Mouse (Mus musculus): Measurements from ENCODE around the gene Snrpa1. TPM values are rescaled to one million over a fixed set of nuclear protein-coding genes. Genes with fewer than 3 reads are reported as not detected.
A peak's percentile ranks its signal among the peaks of the same experiment; 100 is the strongest.

Gene Snrpa1
- polyA plus RNA-seq, 1 experiment, result 60.4 TPM

- TF ChIP-seq POLR2A (IDR thresholded peaks at IDR 0.05; ENCODE audit: borderline replicate concordance, extremely low read depth, insufficient read depth, insufficient read length, poor library complexity, severe bottlenecking) (no peak), CTCF (IDR thresholded peaks at IDR 0.05; ENCODE audit: borderline replicate concordance, extremely low read depth, insufficient read depth, insufficient read length) (no peak)
- no peak for DNase-seq (ENCODE audit: low read depth)
These were observed 59.2 kb downstream of the Snrpa1 start for GRCm38 (mm10) chr7:66118046-66118445.

- TF ChIP-seq CTCF (IDR thresholded peaks at IDR 0.05; ENCODE audit: borderline replicate concordance, extremely low read depth, insufficient read depth, insufficient read length) (no peak), POLR2A (IDR thresholded peaks at IDR 0.05; ENCODE audit: borderline replicate concordance, extremely low read depth, insufficient read depth, insufficient read length, poor library complexity, severe bottlenecking) (no peak)
- peak; percentile 37 for DNase-seq (ENCODE audit: low read depth)
These were observed 60.0 kb downstream of the Snrpa1 start for GRCm38 (mm10) chr7:66118796-66119195.

DNA sequence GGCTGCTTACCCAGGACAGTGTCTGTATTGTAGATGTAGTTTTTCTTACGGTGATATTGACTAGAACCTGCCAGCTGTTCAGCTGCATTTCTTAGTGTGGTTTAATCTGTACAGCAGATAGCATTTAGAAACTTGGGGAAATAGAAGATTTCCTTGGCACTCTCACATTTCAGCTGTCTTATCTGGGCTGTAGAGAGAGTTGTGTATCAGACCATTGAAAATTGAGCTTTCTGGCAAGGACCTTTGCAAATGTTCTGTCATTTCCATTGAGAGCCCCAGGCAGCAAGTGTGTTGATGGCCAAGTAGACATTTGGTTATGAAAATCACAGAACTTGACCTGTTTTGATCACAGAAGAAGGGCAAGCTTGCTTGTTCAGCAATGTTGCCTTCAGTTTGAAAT is 61.3 kb downstream of the Snrpa1 start:
- TF ChIP-seq CTCF (IDR thresholded peaks at IDR 0.05; ENCODE audit: borderline replicate concordance, extremely low read depth, insufficient read depth, insufficient read length) (no peak), POLR2A (IDR thresholded peaks at IDR 0.05; ENCODE audit: borderline replicate concordance, extremely low read depth, insufficient read depth, insufficient read length, poor library complexity, severe bottlenecking) (no peak)
- peak; percentile 35 for DNase-seq (ENCODE audit: low read depth)

DNA sequence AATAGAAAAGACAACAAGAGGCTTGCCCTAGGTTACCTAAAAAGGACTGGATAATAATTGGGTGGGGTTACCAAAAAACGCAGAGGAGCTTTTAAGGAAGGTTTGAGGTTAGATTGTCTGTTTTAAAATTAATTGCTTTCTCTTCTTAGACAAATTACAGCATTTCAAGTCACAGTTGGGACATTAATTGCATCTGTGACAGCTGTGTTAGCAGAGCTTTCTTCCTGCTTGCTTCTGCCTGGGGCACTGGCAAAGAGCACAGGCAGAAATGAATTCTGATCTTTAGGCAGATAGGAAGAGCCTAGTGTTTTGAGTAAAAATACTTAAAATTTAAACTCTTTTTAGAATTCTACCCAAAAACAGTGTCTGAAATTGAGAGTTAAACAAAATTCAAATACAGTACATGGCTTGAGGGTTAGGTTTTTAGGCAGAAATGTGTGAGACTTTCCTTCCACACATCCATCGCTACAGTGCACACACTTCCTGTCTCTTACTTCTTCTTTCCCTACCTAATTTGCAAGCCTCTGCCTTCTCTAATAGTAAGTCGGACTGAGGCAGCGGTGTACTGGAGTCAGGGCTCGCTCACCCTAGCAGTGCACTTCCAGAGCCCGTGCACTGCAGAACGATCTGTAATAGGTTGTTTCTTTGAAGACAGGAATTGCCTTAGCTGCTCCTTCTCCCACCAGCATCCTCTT is 62.0 kb downstream of the Snrpa1 start:
- DNase-seq (ENCODE audit: low read depth), result peak; percentile 74

More for the DNA sequence above, 62.0 kb downstream of the Snrpa1 start:
- TF ChIP-seq CTCF (IDR thresholded peaks at IDR 0.05; ENCODE audit: borderline replicate concordance, extremely low read depth, insufficient read depth, insufficient read length) (no peak), POLR2A (IDR thresholded peaks at IDR 0.05; ENCODE audit: borderline replicate concordance, extremely low read depth, insufficient read depth, insufficient read length, poor library complexity, severe bottlenecking) (no peak)

Other genes starting within 250 kb of the Snrpa1 start
- 3.8 and 6.5 TPM in 2 replicates for gene Pcsk6, start 197.3 kb upstream of the Snrpa1 start, polyA plus RNA-seq (2012; rRNA removed)
- gene Gm45213, start 15.4 kb upstream of the Snrpa1 start, polyA plus RNA-seq (2012; rRNA removed), result not detected in 2 replicates
- 58.5 and 63.8 TPM in 2 replicates for gene Selenos, start 20.6 kb downstream of the Snrpa1 start, polyA plus RNA-seq (2012; rRNA removed)
- gene Chsy1, start 50.5 kb downstream of the Snrpa1 start, polyA plus RNA-seq (2012; rRNA removed), result 16.0 and 21.5 TPM in 2 replicates